Comparison of ENCODE assay signal across 24 mouse cellular contexts in the genomic region with DNA sequence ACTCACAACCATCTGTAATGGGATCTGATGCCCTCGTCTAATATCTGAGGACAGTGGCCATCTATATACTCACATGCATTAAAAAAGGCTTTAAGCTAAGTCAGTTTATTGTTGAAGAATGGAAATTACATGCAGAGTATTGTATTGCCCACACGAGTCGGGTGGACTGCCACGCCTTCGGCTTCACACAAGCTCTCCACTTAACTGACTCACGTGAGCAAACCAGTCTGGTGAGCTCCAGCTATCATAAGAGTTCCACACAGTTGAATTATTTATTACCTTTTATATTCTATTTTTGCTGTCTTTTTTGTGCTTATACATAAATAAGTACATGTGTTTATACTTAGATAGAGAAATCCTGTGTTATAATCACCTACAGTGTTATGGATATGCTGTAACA.
A peak's percentile ranks its signal among the peaks of the same experiment; 100 is the strongest.
DNase-seq lines count a peak whose midpoint lies in the region; ATAC-seq and TF ChIP-seq lines count a peak whose summit lies in the region.
"Had no signal": no experiment of that assay in that cellular context is flagged by ENCODE, and none has a peak within 500 bp of the region (broad histone marks: within the 10 kb centered on the region; RNA-seq: fewer than 3 reads in every experiment).

No protein-coding gene starts in this region.

- H3K27ac ChIP-seq in lung, postnatal 0 days (ENCODE audit: low read length), result no peak overlapping the region
- H3K27ac ChIP-seq in stomach, postnatal 0 days (replicated peaks), result no peak overlapping the region
- H3K27ac ChIP-seq: embryonic facial prominence, embryonic 10.5 days; embryonic facial prominence, embryonic 12.5 days; forebrain, embryonic 13.5 days had no signal

- no peak overlapping the region for H3K4me3 ChIP-seq in lung, postnatal 0 days (ENCODE audit: low read depth, low read length)
- no peak overlapping the region for H3K4me3 ChIP-seq in stomach, postnatal 0 days (ENCODE audit: low read depth, low read length)
- H3K4me3 ChIP-seq: embryonic facial prominence, embryonic 10.5 days; embryonic facial prominence, embryonic 12.5 days; forebrain, embryonic 13.5 days had no signal

- H3K9ac ChIP-seq in lung, postnatal 0 days (replicated peaks; ENCODE audit: low read depth), result no peak overlapping the region
- no peak overlapping the region for H3K9ac ChIP-seq in stomach, postnatal 0 days (ENCODE audit: low read length)
- H3K9ac ChIP-seq: embryonic facial prominence, embryonic 12.5 days; forebrain, embryonic 13.5 days had no signal

- intact Hi-C loops in left cerebral cortex, postnatal 25 days (cut with DNase I), result no loop called here

- H3K36me3 ChIP-seq in lung, postnatal 0 days (ENCODE audit: insufficient read depth, low read length), result no peaks in the 10 kb centered on the region
- H3K36me3 ChIP-seq in stomach, postnatal 0 days (ENCODE audit: control insufficient read depth, insufficient read depth, low read length), result no peaks in the 10 kb centered on the region
- H3K36me3 ChIP-seq: embryonic facial prominence, embryonic 10.5 days; embryonic facial prominence, embryonic 12.5 days; G1E had no signal

- no peaks in the 10 kb centered on the region for H3K4me1 ChIP-seq in lung, postnatal 0 days (ENCODE audit: insufficient read depth, low read depth, low read length)
- H3K4me1 ChIP-seq in stomach, postnatal 0 days (replicated peaks; ENCODE audit: control insufficient read depth, insufficient read depth), result no peaks in the 10 kb centered on the region
- H3K4me1 ChIP-seq: embryonic facial prominence, embryonic 10.5 days; embryonic facial prominence, embryonic 12.5 days had no signal

- H3K27me3 ChIP-seq in lung, postnatal 0 days (replicated peaks; ENCODE audit: insufficient read depth, low read length), result no peaks in the 10 kb centered on the region
- H3K27me3 ChIP-seq in stomach, postnatal 0 days (ENCODE audit: control insufficient read depth, insufficient read depth, low read length), result no peaks in the 10 kb centered on the region
- H3K27me3 ChIP-seq: CH12.LX; embryonic facial prominence, embryonic 12.5 days; forebrain, embryonic 13.5 days; Patski had no signal

- peak; percentile 41 to 46 for DNase-seq in lung, adult 18-20 months
- no peak for DNase-seq in lung, postnatal 10 days
- peak; percentile 56 for DNase-seq in lung, postnatal 0 days (ENCODE audit: low spot score)
- no peak for DNase-seq in lung, postnatal 4 days
- peak; percentile 21 for DNase-seq in lung, postnatal 25 days (ENCODE audit: low spot score)
- peak; percentile 31 for DNase-seq in stomach, postnatal 0 days (ENCODE audit: low spot score)
- DNase-seq in left cerebral cortex, postnatal 25 days (ENCODE audit: low spot score in 2 of 2), result no peak
- DNase-seq: adrenal gland, adult 8-10 months; adrenal gland, postnatal 14 days; adrenal gland, postnatal 36 days; B cell, adult 2 months; cerebellum, adult 11-12 months; cerebellum, adult 2 months; cerebellum, adult 9-10 months; cerebellum, postnatal 10 days; cerebellum, postnatal 25 days had no signal

- no peaks in the 10 kb centered on the region for H3K9me3 ChIP-seq in lung, postnatal 0 days (ENCODE audit: low read length)
- no peaks in the 10 kb centered on the region for H3K9me3 ChIP-seq in stomach, postnatal 0 days (ENCODE audit: control insufficient read depth, low read length)
- H3K9me3 ChIP-seq: embryonic facial prominence, embryonic 10.5 days; embryonic facial prominence, embryonic 12.5 days; forebrain, embryonic 13.5 days; G1E had no signal

- no peak overlapping the region for H3K4me2 ChIP-seq in lung, postnatal 0 days (replicated peaks; ENCODE audit: low read depth, low read length)
- H3K4me2 ChIP-seq in stomach, postnatal 0 days (replicated peaks; ENCODE audit: low read depth), result no peak overlapping the region
- H3K4me2 ChIP-seq: embryonic facial prominence, embryonic 12.5 days; forebrain, embryonic 13.5 days had no signal

- WGBS in lung, postnatal 0 days, result 61% methylated on average over 6 of the region's 6 CpGs
- WGBS in stomach, postnatal 0 days, result 51% methylated on average over 6 of the region's 6 CpGs

- no peak for TF ChIP-seq EP300 in lung, postnatal 0 days (IDR thresholded peaks at IDR 0.05)
- TF ChIP-seq EP300 in stomach, postnatal 0 days (optimal IDR thresholded peaks at IDR 0.05), result no peak

- TF ChIP-seq CTCF in lung, postnatal 0 days (IDR thresholded peaks at IDR 0.05), result no peak
- no peak for TF ChIP-seq CTCF in stomach, postnatal 0 days (IDR thresholded peaks at IDR 0.05; ENCODE audit: low read depth)

- peak; percentile 76 for ATAC-seq in lung, postnatal 0 days
- ATAC-seq in stomach, postnatal 0 days (ENCODE audit: low FRiP score, low TSS enrichment), result peak; percentile 35; the same call in 1 of the 2 replicates
- ATAC-seq: activated CD4-positive, CD25-positive, alpha-beta regulatory T cell, adult 4 months; CD4-positive, CD25-positive, alpha-beta regulatory T cell, adult 4 months; forebrain, embryonic 13.5 days; Patski had no signal

Comparison
In these comparisons a context has a peak if more than half of its experiments do, and no peak if none do; other contexts are left out.
1. DNase-seq: peak in lung, adult 18-20 months (2 of 2), lung, postnatal 0 days (single experiment), lung, postnatal 25 days (single experiment) and stomach, postnatal 0 days (single experiment); none in lung, postnatal 10 days (single experiment), lung, postnatal 4 days (0 of 2) and left cerebral cortex, postnatal 25 days (0 of 2).